In genomic region chr16:28688861-28689385, GRCm38 (mm10) we compare ENCODE assay signal across 20 mouse cellular contexts.
A peak's percentile ranks its signal among the peaks of the same experiment; 100 is the strongest.
DNase-seq lines count a peak whose midpoint lies in the region; ATAC-seq lines count a peak whose summit lies in the region.
"Had no signal": no experiment of that assay in that cellular context is flagged by ENCODE, and none has a peak within 500 bp of the region (broad histone marks: within the 10 kb centered on the region; RNA-seq: fewer than 3 reads in every experiment).

No protein-coding gene starts in this region.

- DNase-seq in adrenal gland, postnatal 10 days, result peak; percentile 43
- DNase-seq in adrenal gland, postnatal 4 days (ENCODE audit: low spot score in 2 of 2), result no peak
- DNase-seq in heart, adult 18-20 months, result peak; percentile 9 to 29
- DNase-seq in cerebellum, adult 11-12 months, result peak; percentile 51
- DNase-seq in cerebellum, postnatal 14 days, result peak; percentile 49 to 58
- DNase-seq in neural tube, embryonic 10.5 days (ENCODE audit: extremely low spot score, low spot score), result no peak
- no peak for DNase-seq in hindbrain, embryonic 14.5 days (ENCODE audit: low spot score)
- DNase-seq: liver, embryonic 13.5 days; lung, postnatal 4 days; right cerebral cortex, postnatal 14 days had no signal

- no peak overlapping the region for H3K9ac ChIP-seq in heart, embryonic 12.5 days
- no peak overlapping the region for H3K9ac ChIP-seq in hindbrain, embryonic 14.5 days
- H3K9ac ChIP-seq: forebrain, embryonic 12.5 days; hindbrain, embryonic 15.5 days; intestine, embryonic 15.5 days; limb, embryonic 13.5 days; liver, embryonic 13.5 days; lung, embryonic 15.5 days had no signal

- no peak for ATAC-seq in heart, embryonic 12.5 days (ENCODE audit: insufficient number of reproducible peaks, low FRiP score)
- no peak for ATAC-seq in hindbrain, embryonic 14.5 days (ENCODE audit: low FRiP score)
- ATAC-seq: activated CD4-positive, CD25-positive, alpha-beta regulatory T cell, adult 4 months; intestine, embryonic 15.5 days; midbrain, embryonic 16.5 days had no signal

- no peaks in the 10 kb centered on the region for H3K4me1 ChIP-seq in heart, embryonic 12.5 days (replicated peaks)
- H3K4me1 ChIP-seq in hindbrain, embryonic 14.5 days (replicated peaks; ENCODE audit: control insufficient read depth, insufficient read depth, low read length), result 0 out of 2 replicates have a peak, but pooled peaks cover under 1% of the 10 kb centered on the region
- H3K4me1 ChIP-seq: forebrain, embryonic 12.5 days; hindbrain, embryonic 15.5 days; intestine, embryonic 15.5 days; liver, embryonic 13.5 days; lung, embryonic 15.5 days had no signal

- no peak overlapping the region for H3K4me2 ChIP-seq in heart, embryonic 12.5 days
- no peak overlapping the region for H3K4me2 ChIP-seq in hindbrain, embryonic 14.5 days (replicated peaks)
- H3K4me2 ChIP-seq: forebrain, embryonic 12.5 days; hindbrain, embryonic 15.5 days; intestine, embryonic 15.5 days; limb, embryonic 13.5 days; liver, embryonic 13.5 days; lung, embryonic 15.5 days had no signal

- H3K27me3 ChIP-seq in heart, embryonic 12.5 days (replicated peaks), result no peaks in the 10 kb centered on the region
- no peaks in the 10 kb centered on the region for H3K27me3 ChIP-seq in hindbrain, embryonic 14.5 days (ENCODE audit: control insufficient read depth, insufficient read depth, low read length)
- H3K27me3 ChIP-seq: forebrain, embryonic 12.5 days; hindbrain, embryonic 15.5 days; intestine, embryonic 15.5 days; limb, embryonic 13.5 days; liver, embryonic 13.5 days; lung, embryonic 15.5 days had no signal

- H3K9me3 ChIP-seq in heart, embryonic 12.5 days (replicated peaks), result no peaks in the 10 kb centered on the region
- no peaks in the 10 kb centered on the region for H3K9me3 ChIP-seq in hindbrain, embryonic 14.5 days (ENCODE audit: control insufficient read depth, low read length)
- H3K9me3 ChIP-seq: forebrain, embryonic 12.5 days; hindbrain, embryonic 15.5 days; intestine, embryonic 15.5 days; limb, embryonic 13.5 days; liver, embryonic 13.5 days; lung, embryonic 15.5 days had no signal

- H3K36me3 ChIP-seq in heart, embryonic 12.5 days, result no peaks in the 10 kb centered on the region
- no peaks in the 10 kb centered on the region for H3K36me3 ChIP-seq in hindbrain, embryonic 14.5 days (replicated peaks; ENCODE audit: control insufficient read depth, insufficient read depth)
- H3K36me3 ChIP-seq: forebrain, embryonic 12.5 days; G1E; hindbrain, embryonic 15.5 days; intestine, embryonic 15.5 days; limb, embryonic 13.5 days; liver, embryonic 13.5 days; lung, embryonic 15.5 days had no signal

- H3K4me3 ChIP-seq in heart, embryonic 12.5 days, result no peak overlapping the region
- H3K4me3 ChIP-seq in hindbrain, embryonic 14.5 days (replicated peaks; ENCODE audit: low read length), result no peak overlapping the region
- H3K4me3 ChIP-seq: forebrain, embryonic 12.5 days; heart, adult 2 months; hindbrain, embryonic 15.5 days; intestine, embryonic 15.5 days; limb, embryonic 13.5 days; liver, embryonic 13.5 days; lung, embryonic 15.5 days had no signal

- 80% methylated on average over 9 of the region's 9 CpGs for WGBS in heart, embryonic 12.5 days
- 93% methylated on average over 9 of the region's 9 CpGs for WGBS in hindbrain, embryonic 14.5 days

- H3K27ac ChIP-seq in heart, embryonic 12.5 days (ENCODE audit: poor library complexity, severe bottlenecking), result no peak overlapping the region
- no peak overlapping the region for H3K27ac ChIP-seq in hindbrain, embryonic 14.5 days
- H3K27ac ChIP-seq: forebrain, embryonic 12.5 days; heart, adult 2 months; hindbrain, embryonic 15.5 days; intestine, embryonic 15.5 days; limb, embryonic 13.5 days; liver, embryonic 13.5 days; lung, embryonic 15.5 days had no signal

Comparison
In these comparisons a context has a peak if more than half of its experiments do, and no peak if none do; other contexts are left out.
1. DNase-seq: peak in adrenal gland, postnatal 10 days (single experiment), heart, adult 18-20 months (2 of 2), cerebellum, adult 11-12 months (single experiment) and cerebellum, postnatal 14 days (2 of 2); none in adrenal gland, postnatal 4 days (0 of 2), neural tube, embryonic 10.5 days (single experiment) and hindbrain, embryonic 14.5 days (single experiment).